8 mouse cellular contexts compared by ENCODE assay signal in genomic region chr19:44825819-44826218, GRCm38 (mm10).
DNase-seq lines count a peak whose midpoint lies in the region; ATAC-seq and TF ChIP-seq lines count a peak whose summit lies in the region.
"Had no signal": no experiment of that assay in that cellular context is flagged by ENCODE, and none has a peak within 500 bp of the region (broad histone marks: within the 10 kb centered on the region; RNA-seq: fewer than 3 reads in every experiment).

No protein-coding gene starts in this region.

- no peaks in the 10 kb centered on the region for H3K4me1 ChIP-seq in liver, embryonic 14.5 days (replicated peaks; ENCODE audit: control insufficient read depth in 2 of 2, insufficient read depth in 2 of 2, low read length in 1 of 2)
- H3K4me1 ChIP-seq in liver, embryonic 12.5 days: no peaks in the 10 kb centered on the region
- H3K4me1 ChIP-seq in cortical plate, adult 2 months (ENCODE audit: control insufficient read depth, insufficient read depth, low read length): no peaks in the 10 kb centered on the region
- H3K4me1 ChIP-seq in hindbrain, embryonic 11.5 days (replicated peaks; ENCODE audit: control insufficient read depth, insufficient read depth, low read length): peaks cover 3% of the 10 kb centered on the region; the same call in 1 of the 2 replicates
- H3K4me1 ChIP-seq in midbrain, embryonic 13.5 days (replicated peaks): peaks cover 20% of the 10 kb centered on the region

- intact Hi-C loops in heart, postnatal 14 days (cut with DNase I): no loop called here

- peak; percentile 35 for TF ChIP-seq CTCF in liver, embryonic 14.5 days (IDR thresholded peaks at IDR 0.05; ENCODE audit: low read depth)
- TF ChIP-seq CTCF in cortical plate, adult 2 months (IDR thresholded peaks at IDR 0.05; ENCODE audit: extremely low read depth, insufficient read depth, low read length): 0 out of 2 replicates have a peak, but pooled peaks have one; percentile 0

- H3K9me3 ChIP-seq in liver, embryonic 14.5 days (ENCODE audit: control insufficient read depth, low read length): no peaks in the 10 kb centered on the region
- no peaks in the 10 kb centered on the region for H3K9me3 ChIP-seq in liver, embryonic 12.5 days (replicated peaks)
- no peaks in the 10 kb centered on the region for H3K9me3 ChIP-seq in hindbrain, embryonic 11.5 days (ENCODE audit: control insufficient read depth, low read length)
- no peaks in the 10 kb centered on the region for H3K9me3 ChIP-seq in midbrain, embryonic 13.5 days
- H3K9me3 ChIP-seq: G1E had no signal

- H3K9ac ChIP-seq in liver, embryonic 14.5 days (replicated peaks): no peak overlapping the region
- H3K9ac ChIP-seq in liver, embryonic 12.5 days: no peak overlapping the region
- no peak overlapping the region for H3K9ac ChIP-seq in hindbrain, embryonic 11.5 days (ENCODE audit: low read depth, low read length)
- no peak overlapping the region for H3K9ac ChIP-seq in midbrain, embryonic 13.5 days (replicated peaks)

- 14% methylated on average over 4 of the region's 4 CpGs for WGBS in liver, embryonic 14.5 days (ENCODE audit: insufficient replicate concordance)
- WGBS in liver, embryonic 12.5 days (ENCODE audit: insufficient replicate concordance): 21% methylated on average over 4 of the region's 4 CpGs
- WGBS in hindbrain, embryonic 11.5 days: 25% methylated on average over 4 of the region's 4 CpGs
- WGBS in midbrain, embryonic 13.5 days: 26% methylated on average over 4 of the region's 4 CpGs

- H3K27ac ChIP-seq in liver, embryonic 14.5 days: no peak overlapping the region
- no peak overlapping the region for H3K27ac ChIP-seq in liver, embryonic 12.5 days
- H3K27ac ChIP-seq in cortical plate, adult 2 months (ENCODE audit: insufficient read depth, low read length): no peak overlapping the region
- no peak overlapping the region for H3K27ac ChIP-seq in hindbrain, embryonic 11.5 days (ENCODE audit: low read depth, low read length)
- H3K27ac ChIP-seq in midbrain, embryonic 13.5 days: 0 out of 2 replicates have a peak overlapping the region, but pooled peaks have one; percentile 2

- no peak for TF ChIP-seq EP300 in liver, embryonic 14.5 days (IDR thresholded peaks at IDR 0.05; ENCODE audit: low read depth)

- ATAC-seq in liver, embryonic 14.5 days (ENCODE audit: insufficient read depth): no peak
- no peak for ATAC-seq in liver, embryonic 12.5 days
- no peak for ATAC-seq in hindbrain, embryonic 11.5 days (ENCODE audit: low FRiP score)
- ATAC-seq in midbrain, embryonic 13.5 days: no peak

- peaks cover 7% of the 10 kb centered on the region for H3K27me3 ChIP-seq in liver, embryonic 14.5 days (ENCODE audit: control insufficient read depth, insufficient read depth, low read length)
- H3K27me3 ChIP-seq in liver, embryonic 12.5 days (replicated peaks): peaks cover 89% of the 10 kb centered on the region
- H3K27me3 ChIP-seq in hindbrain, embryonic 11.5 days (ENCODE audit: control insufficient read depth, insufficient read depth, low read length): peaks cover 13% of the 10 kb centered on the region
- peaks cover 58% of the 10 kb centered on the region for H3K27me3 ChIP-seq in midbrain, embryonic 13.5 days

- H3K4me2 ChIP-seq in liver, embryonic 14.5 days (ENCODE audit: low read depth): no peak overlapping the region
- H3K4me2 ChIP-seq in liver, embryonic 12.5 days: no peak overlapping the region
- no peak overlapping the region for H3K4me2 ChIP-seq in hindbrain, embryonic 11.5 days (replicated peaks; ENCODE audit: low read depth, low read length)
- H3K4me2 ChIP-seq in midbrain, embryonic 13.5 days (replicated peaks): no peak overlapping the region

- no peaks in the 10 kb centered on the region for H3K36me3 ChIP-seq in liver, embryonic 14.5 days (replicated peaks; ENCODE audit: control insufficient read depth, insufficient read depth, low read depth)
- no peaks in the 10 kb centered on the region for H3K36me3 ChIP-seq in liver, embryonic 12.5 days
- H3K36me3 ChIP-seq in hindbrain, embryonic 11.5 days (ENCODE audit: control insufficient read depth, insufficient read depth, low read length): no peaks in the 10 kb centered on the region
- no peaks in the 10 kb centered on the region for H3K36me3 ChIP-seq in midbrain, embryonic 13.5 days
- H3K36me3 ChIP-seq: G1E had no signal

- no peak for TF ChIP-seq POLR2A in cortical plate, adult 2 months (IDR thresholded peaks at IDR 0.05; ENCODE audit: extremely low read depth, insufficient read depth, low read length)

- no peak for DNase-seq in liver, embryonic 14.5 days (ENCODE audit: low read depth in 3 of 3, low spot score in 3 of 3)
- peak; percentile 52 for DNase-seq in hindbrain, embryonic 11.5 days (ENCODE audit: low spot score)
- no peak for DNase-seq in left cerebral cortex, adult 11 months (ENCODE audit: low spot score)
- no peak for DNase-seq in heart, postnatal 14 days

- H3K4me3 ChIP-seq in liver, embryonic 14.5 days (ENCODE audit: insufficient read depth in 1 of 2, low read depth in 2 of 2, low read length in 2 of 2): no peak overlapping the region
- no peak overlapping the region for H3K4me3 ChIP-seq in liver, embryonic 12.5 days
- no peak overlapping the region for H3K4me3 ChIP-seq in cortical plate, adult 2 months (ENCODE audit: insufficient read depth, low read length)
- no peak overlapping the region for H3K4me3 ChIP-seq in hindbrain, embryonic 11.5 days (ENCODE audit: low read depth, low read length)
- H3K4me3 ChIP-seq in midbrain, embryonic 13.5 days (replicated peaks): no peak overlapping the region
